Mouse (Mus musculus): ENCODE results near the gene 9230102O04Rik. TPM values are rescaled to one million over a fixed set of nuclear protein-coding genes. Genes with fewer than 3 reads are reported as not detected.

9230102O04Rik gene
- total and polyA plus RNA-seq, 2 experiments from 2014 or later, result not detected

DNA sequence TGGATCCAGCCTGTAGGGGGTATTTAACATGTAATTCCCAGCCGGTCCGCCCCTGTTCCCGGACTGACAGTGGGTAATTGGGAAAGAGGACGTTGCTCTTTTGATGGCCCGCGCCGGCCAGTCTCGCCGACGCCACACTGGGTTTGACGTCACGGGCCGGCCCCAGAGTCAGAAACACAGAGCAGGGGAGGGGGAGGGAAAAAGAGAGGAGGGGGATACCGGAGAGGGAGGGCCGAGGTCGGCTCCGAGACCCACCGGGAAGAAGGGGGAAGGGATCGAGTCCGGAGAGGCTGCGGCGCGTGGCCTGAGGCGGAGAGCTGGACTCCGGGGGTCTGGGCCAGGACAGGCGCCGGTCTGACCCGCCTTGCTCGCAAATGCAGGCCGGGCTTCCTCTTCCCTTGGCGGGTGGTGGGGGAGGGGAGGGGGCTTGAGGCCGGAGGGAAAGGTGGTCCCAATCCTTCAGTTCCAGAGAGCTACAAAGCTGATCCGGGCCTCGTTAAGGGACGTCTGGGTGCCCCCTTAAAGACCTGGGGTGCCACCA, 8.2 kb downstream of the 9230102O04Rik start, which contains the start of gene 4930412O13Rik:
Gene 4930412O13Rik, plus strand, starts transcription at position 202 of the 541 bp plus-strand sequence.
- no peak for DNase-seq
- Histone ChIP-seq H3K36me3 (ENCODE audit: insufficient read depth) (no peaks in the 10 kb centered on the region), H3K27me3 (ENCODE audit: insufficient read depth, low read length) (peaks cover 65% of the 10 kb centered on the region), H3K9ac (no peak within 1 kb of the TSS), H3K4me3 (ENCODE audit: low read depth, low read length) (peak within 1 kb of the TSS; percentile 12; the same call in 1 of the 2 replicates), H3K9me3 (ENCODE audit: low read length) (no peaks in the 10 kb centered on the region), H3K4me2 (ENCODE audit: low read depth) (peak within 1 kb of the TSS; percentile 15; the same call in 1 of the 2 replicates), H3K4me1 (ENCODE audit: insufficient read depth) (no peaks in the 10 kb centered on the region), H3K27ac (ENCODE audit: low read depth, low read length) (no peak within 1 kb of the TSS)
- no peak for ATAC-seq
- TF ChIP-seq CTCF (IDR thresholded peaks at IDR 0.05; ENCODE audit: low read depth), result no peak
- WGBS, result under 1% methylated on average over 34 of the region's 35 CpGs

DNA sequence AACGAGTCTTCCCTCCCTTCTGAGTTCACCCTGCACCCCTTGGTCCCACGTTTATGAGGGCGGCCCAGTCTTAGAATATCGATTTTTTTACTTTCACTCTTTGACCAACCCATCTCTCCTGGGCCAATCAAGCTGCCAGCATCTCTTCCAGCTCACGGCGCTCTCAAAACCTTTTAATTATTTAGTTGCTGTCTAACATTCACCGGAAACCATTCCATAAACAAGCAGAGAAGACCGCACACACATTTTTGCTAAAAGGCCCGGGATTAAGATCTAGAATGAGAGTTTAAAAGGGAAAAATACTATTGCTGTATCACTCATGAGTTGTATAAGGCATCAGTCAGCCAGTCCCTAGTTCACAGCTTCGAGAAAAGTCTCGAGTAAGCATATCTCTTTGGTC, 9.1 kb downstream of the 9230102O04Rik start:
- Histone ChIP-seq H3K27me3 (ENCODE audit: insufficient read depth, low read length) (peaks cover 65% of the 10 kb centered on the region), H3K36me3 (ENCODE audit: insufficient read depth) (no peaks in the 10 kb centered on the region), H3K4me2 (ENCODE audit: low read depth) (no peak overlapping the region), H3K9ac (no peak overlapping the region), H3K9me3 (ENCODE audit: low read length) (no peaks in the 10 kb centered on the region), H3K4me1 (ENCODE audit: insufficient read depth) (no peaks in the 10 kb centered on the region), H3K27ac (ENCODE audit: low read depth, low read length) (no peak overlapping the region), H3K4me3 (ENCODE audit: low read depth, low read length) (no peak overlapping the region)
- ATAC-seq (no peak), DNase-seq (peak; percentile 47)
- TF ChIP-seq CTCF (IDR thresholded peaks at IDR 0.05; ENCODE audit: low read depth), result no peak
- 5% methylated on average over 11 of the region's 11 CpGs for WGBS

DNA sequence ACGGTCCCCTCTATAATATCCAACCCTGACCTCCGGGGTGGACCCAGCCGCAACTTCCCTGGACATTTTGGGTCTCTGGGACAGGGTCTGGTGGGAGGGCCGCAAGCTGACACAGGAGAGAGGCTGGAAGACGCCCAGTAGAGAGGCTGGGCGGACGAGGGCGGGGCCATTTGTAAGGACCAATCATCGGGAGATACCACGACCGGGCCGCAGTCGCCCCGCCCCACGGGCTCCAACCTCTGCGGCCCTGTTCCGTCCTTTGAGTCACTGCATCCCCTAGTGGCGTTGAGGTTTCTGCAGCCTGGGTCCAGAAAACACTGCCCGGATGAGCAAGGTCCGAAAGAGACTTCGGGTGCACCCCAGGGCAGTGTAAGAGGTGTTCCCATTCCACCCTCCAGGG, 9.8 kb downstream of the 9230102O04Rik start:
- peak overlapping the region; percentile 52 for H3K4me2 ChIP-seq (ENCODE audit: low read depth)
- peak overlapping the region; percentile 28 for H3K4me3 ChIP-seq (ENCODE audit: low read depth, low read length)
- H3K27ac ChIP-seq (ENCODE audit: low read depth, low read length), result no peak overlapping the region
- H3K36me3 ChIP-seq (ENCODE audit: insufficient read depth), result no peaks in the 10 kb centered on the region
- no peaks in the 10 kb centered on the region for H3K9me3 ChIP-seq (ENCODE audit: low read length)
- peaks cover 69% of the 10 kb centered on the region for H3K27me3 ChIP-seq (ENCODE audit: insufficient read depth, low read length)
- WGBS, result under 1% methylated on average over 21 of the region's 21 CpGs
- H3K9ac ChIP-seq, result no peak overlapping the region
- DNase-seq, result peak; percentile 70
- ATAC-seq, result peak; percentile 87
- TF ChIP-seq CTCF (IDR thresholded peaks at IDR 0.05; ENCODE audit: low read depth), result peak; percentile 77
- H3K4me1 ChIP-seq (ENCODE audit: insufficient read depth), result no peaks in the 10 kb centered on the region

DNA sequence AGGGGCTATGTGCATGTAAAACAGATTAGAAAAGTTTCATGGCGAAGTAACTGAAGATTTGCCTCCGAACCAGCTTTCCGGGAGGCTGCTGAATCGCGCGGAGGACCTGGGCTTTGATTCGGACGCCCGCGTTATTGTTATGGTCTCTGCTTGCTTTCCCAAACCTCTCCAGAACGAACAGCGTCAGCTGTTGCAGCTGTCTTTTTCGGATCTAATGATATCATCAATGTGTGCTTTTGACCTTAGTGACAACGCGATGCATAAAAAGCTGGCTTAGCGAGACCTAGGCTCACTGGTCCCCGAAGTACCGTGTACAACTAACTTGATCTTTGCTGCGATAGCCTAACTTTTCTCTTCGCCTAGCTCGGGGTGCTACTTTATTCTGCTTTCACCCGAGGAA, 10.2 kb downstream of the 9230102O04Rik start:
- H3K27me3 ChIP-seq (ENCODE audit: insufficient read depth, low read length), result peaks cover 71% of the 10 kb centered on the region
- peak overlapping the region; percentile 52 for H3K4me2 ChIP-seq (ENCODE audit: low read depth)
- under 1% methylated on average over 22 of the region's 22 CpGs for WGBS
- no peaks in the 10 kb centered on the region for H3K4me1 ChIP-seq (ENCODE audit: insufficient read depth)
- no peak overlapping the region for H3K27ac ChIP-seq (ENCODE audit: low read depth, low read length)
- no peak for ATAC-seq
- TF ChIP-seq CTCF (IDR thresholded peaks at IDR 0.05; ENCODE audit: low read depth), result no peak
- H3K36me3 ChIP-seq (ENCODE audit: insufficient read depth), result no peaks in the 10 kb centered on the region
- H3K4me3 ChIP-seq (ENCODE audit: low read depth, low read length), result peak overlapping the region; percentile 28
- peak; percentile 45 for DNase-seq
- no peak overlapping the region for H3K9ac ChIP-seq
- no peaks in the 10 kb centered on the region for H3K9me3 ChIP-seq (ENCODE audit: low read length)

DNA sequence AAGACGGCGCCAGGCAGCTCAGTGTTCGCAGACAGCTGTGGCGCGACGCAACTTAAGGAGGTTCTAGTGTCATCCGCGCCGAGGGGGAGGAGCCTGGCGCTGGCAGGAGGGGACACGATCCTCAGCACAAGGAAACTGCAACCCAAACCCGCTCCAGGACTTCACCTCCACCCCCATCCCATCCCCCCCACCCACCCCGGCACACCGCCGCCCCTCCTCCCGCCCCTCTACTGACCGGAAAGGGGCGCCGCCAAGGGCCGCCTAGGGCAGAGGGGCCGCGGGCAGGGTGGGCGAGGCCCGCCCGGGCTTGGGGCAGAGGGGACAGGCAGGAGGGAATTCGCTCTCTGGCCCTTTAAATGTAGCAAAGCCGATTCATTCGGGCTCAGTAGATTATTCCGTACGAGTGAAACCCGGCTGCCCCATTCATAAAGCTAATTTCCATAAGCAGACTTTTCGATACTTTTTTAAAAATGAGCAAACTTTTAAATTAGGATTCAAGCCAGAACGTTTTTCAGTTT, 10.7 kb downstream of the 9230102O04Rik start:
- Histone ChIP-seq H3K4me3 (ENCODE audit: low read depth, low read length) (peak overlapping the region; percentile 28), H3K27me3 (ENCODE audit: insufficient read depth, low read length) (peaks cover 73% of the 10 kb centered on the region), H3K9me3 (ENCODE audit: low read length) (no peaks in the 10 kb centered on the region), H3K36me3 (ENCODE audit: insufficient read depth) (no peaks in the 10 kb centered on the region), H3K9ac (no peak overlapping the region), H3K4me2 (ENCODE audit: low read depth) (peak overlapping the region; percentile 52), H3K27ac (ENCODE audit: low read depth, low read length) (no peak overlapping the region), H3K4me1 (ENCODE audit: insufficient read depth) (no peaks in the 10 kb centered on the region)
- no peak for TF ChIP-seq CTCF (IDR thresholded peaks at IDR 0.05; ENCODE audit: low read depth)
- ATAC-seq (no peak), DNase-seq (no peak)
- WGBS, result under 1% methylated on average over 32 of the region's 33 CpGs

DNA sequence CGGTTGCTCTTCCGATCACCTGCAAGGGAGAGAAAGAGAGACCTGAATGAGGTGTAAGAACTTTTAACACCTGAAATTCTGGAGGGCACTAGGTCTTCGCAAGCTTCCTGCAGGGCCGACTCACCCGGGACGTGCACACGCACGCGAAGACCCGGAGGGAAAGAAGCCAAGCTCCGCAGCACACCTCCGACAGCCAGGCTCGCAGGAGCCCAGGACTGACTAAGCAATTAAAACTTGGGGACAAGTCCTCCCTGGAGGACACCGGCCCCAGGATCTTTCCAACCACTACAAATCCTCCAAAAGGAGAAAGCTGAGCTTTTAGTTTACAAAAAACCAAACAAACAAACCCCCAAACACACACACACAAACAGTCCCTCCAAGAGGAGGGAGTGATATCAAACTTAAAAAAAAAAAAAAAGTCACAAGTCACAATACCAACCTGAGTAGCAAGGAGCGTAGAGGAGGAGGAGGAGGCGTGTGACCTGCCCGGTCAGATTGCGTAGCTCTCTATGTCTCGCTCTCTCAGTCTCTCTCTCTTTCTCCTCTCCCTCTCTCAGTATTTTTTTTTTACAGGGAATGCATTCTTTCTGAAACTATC, 11.3 kb downstream of the 9230102O04Rik start:
- H3K4me1 ChIP-seq (ENCODE audit: insufficient read depth), result no peaks in the 10 kb centered on the region
- no peak for TF ChIP-seq CTCF (IDR thresholded peaks at IDR 0.05; ENCODE audit: low read depth)
- ATAC-seq (no peak), DNase-seq (peak; percentile 16)
- peak overlapping the region; percentile 52 for H3K4me2 ChIP-seq (ENCODE audit: low read depth)
- H3K27ac ChIP-seq (ENCODE audit: low read depth, low read length), result no peak overlapping the region
- no peak overlapping the region for H3K9ac ChIP-seq
- H3K36me3 ChIP-seq (ENCODE audit: insufficient read depth), result no peaks in the 10 kb centered on the region
- H3K9me3 ChIP-seq (ENCODE audit: low read length), result no peaks in the 10 kb centered on the region
- peak overlapping the region; percentile 28 for H3K4me3 ChIP-seq (ENCODE audit: low read depth, low read length)
- WGBS, result 1% methylated on average over 19 of the region's 19 CpGs
- H3K27me3 ChIP-seq (ENCODE audit: insufficient read depth, low read length), result peaks cover 78% of the 10 kb centered on the region

DNA sequence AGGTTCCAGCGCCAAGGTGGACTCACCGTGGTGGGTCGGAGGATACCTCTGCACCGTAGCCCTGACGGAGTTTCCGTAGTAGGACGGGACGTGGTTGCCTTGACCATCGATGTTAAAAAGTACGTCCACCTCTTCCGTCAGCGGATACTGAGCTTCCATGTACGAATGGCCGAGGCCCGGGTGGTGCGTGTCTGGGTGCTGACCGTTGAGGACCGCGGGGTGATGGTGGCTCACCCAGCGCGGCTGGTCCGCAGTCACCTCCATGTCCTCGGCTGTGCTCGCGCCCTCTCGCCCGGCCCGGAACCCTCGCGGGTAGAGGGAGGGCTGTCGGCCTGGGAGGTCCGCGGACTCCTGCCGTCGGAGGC, 12.0 kb downstream of the 9230102O04Rik start:
- ATAC-seq, result no peak
- Histone ChIP-seq H3K4me2 (ENCODE audit: low read depth) (no peak overlapping the region; the same call in 1 of the 2 replicates), H3K36me3 (ENCODE audit: insufficient read depth) (no peaks in the 10 kb centered on the region), H3K4me1 (ENCODE audit: insufficient read depth) (no peaks in the 10 kb centered on the region), H3K9ac (no peak overlapping the region), H3K27ac (ENCODE audit: low read depth, low read length) (no peak overlapping the region), H3K9me3 (ENCODE audit: low read length) (no peaks in the 10 kb centered on the region), H3K4me3 (ENCODE audit: low read depth, low read length) (0 out of 2 replicates have a peak overlapping the region, but pooled peaks have one; percentile 11), H3K27me3 (ENCODE audit: insufficient read depth, low read length) (peaks cover 85% of the 10 kb centered on the region)
- DNase-seq, result no peak
- 2% methylated on average over 35 of the region's 35 CpGs for WGBS
- TF ChIP-seq CTCF (IDR thresholded peaks at IDR 0.05; ENCODE audit: low read depth), result no peak
